Mouse (Mus musculus) C2C12 (cell line): ENCODE measurements around the gene B130006D01Rik.

Experiments used
- CTCF ChIP-seq: IDR thresholded peaks from one replicate; pipeline ENCODE4 v1.5.1; 2011; ENCODE audit not compliant: control insufficient read depth, insufficient read depth, insufficient read length
- FOSL1 ChIP-seq: IDR thresholded peaks from one replicate; pipeline ENCODE4 v1.8.0; 2011; ENCODE audit warnings: mild to moderate bottlenecking, low read length; ENCODE audit not compliant: poor library complexity, insufficient read depth, severe bottlenecking
- MAX ChIP-seq: IDR thresholded peaks from one replicate; pipeline ENCODE4 v1.6.1; 2011; ENCODE audit warnings: mild to moderate bottlenecking, control low read depth
- MYOG ChIP-seq: IDR thresholded peaks from one replicate; pipeline ENCODE4 v1.6.1; 2011; ENCODE audit not compliant: control insufficient read depth, insufficient read length; ENCODE audit errors: extremely low read depth
- USF1 ChIP-seq: IDR thresholded peaks from one replicate; pipeline ENCODE4 v1.6.1; 2011; ENCODE audit warnings: low read depth, mild to moderate bottlenecking, control low read depth, moderate library complexity

DNA sequence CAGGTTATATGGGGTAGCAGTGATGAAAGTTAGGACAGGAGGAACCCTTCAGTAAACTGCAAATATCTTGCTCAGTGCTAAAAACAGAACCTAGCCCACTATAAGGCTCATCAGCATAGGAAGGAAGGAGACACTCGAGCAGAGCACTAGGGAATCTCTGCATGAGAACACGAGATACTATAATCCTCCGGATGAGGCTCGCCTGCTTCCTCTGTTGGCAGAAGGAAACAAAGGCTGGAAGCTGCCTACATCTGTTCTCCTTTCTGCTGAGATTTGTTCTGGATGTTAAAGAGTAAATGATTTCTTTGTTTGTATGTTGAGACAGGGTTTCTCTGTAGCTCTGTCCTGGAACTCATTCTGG is 18.4 kb upstream of the B130006D01Rik start:
- TF ChIP-seq CTCF: no peak
- TF ChIP-seq USF1: no peak
- no peak for TF ChIP-seq MYOG
- TF ChIP-seq MAX: no peak
- TF ChIP-seq FOSL1: no peak
